Mouse (Mus musculus): ENCODE results near the gene Hist1h4a. TPM values are rescaled to one million over a fixed set of nuclear protein-coding genes. Genes with fewer than 3 reads are reported as not detected.
"Not testable (repeated sequence)": the region's sequence is repeated elsewhere in the genome, so short reads cannot be mapped to it uniquely, and the experiment has no call there.

Hist1h4a gene
- 1.1 and 1.2 TPM in 2 replicates for polyA plus RNA-seq (2016; fragmentation: Nextera tagmentation; extraction: Ambion mirVana)

DNA sequence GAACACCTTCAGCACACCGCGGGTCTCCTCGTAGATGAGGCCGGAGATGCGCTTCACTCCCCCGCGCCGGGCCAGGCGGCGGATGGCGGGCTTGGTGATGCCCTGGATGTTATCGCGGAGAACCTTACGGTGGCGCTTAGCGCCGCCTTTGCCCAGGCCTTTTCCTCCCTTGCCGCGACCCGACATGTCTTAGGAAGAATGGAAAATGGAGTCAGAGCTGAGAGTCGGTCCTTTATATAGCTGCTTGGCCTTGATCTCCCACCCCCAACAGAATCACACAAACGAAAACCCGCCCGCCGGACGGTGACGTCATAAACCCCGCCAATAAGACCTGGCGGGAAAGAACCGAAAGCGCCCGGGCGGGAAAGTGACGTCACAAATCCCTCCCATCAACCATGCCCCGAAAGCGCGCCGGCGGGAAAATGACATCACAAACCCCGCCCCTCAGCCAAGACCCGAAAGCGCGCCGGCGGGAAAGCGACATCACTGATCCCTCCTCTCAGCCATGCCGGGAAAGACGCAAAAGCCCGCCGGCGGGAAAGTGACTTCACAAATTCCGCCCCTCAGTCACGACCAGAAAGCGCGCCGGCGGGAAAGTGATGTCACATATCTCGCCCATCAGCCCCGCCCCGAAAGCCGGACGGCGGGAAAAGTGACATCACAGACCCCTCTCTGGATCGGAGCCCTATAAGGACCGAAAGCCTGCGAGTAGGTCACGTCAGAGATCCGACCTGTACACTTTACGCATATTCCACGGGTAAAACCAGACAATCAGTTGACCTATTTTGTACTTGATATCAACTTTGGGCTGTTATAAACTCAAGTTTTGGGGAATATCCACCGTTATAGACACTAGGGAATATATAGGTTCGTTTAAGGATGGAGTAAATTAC is at the start of gene Hist1h4a:
Gene Hist1h4a (minus strand): TSS at position 259 of the 893 bp plus-strand sequence.
- Histone ChIP-seq H3K27ac (peak within 1 kb of the TSS; percentile 98), H3K27me3 (no peaks in the 10 kb centered on the region), H3K4me2 (replicated peaks) (peak within 1 kb of the TSS; percentile 86), H3K9me3 (no peaks in the 10 kb centered on the region), H3K4me3 (peak within 1 kb of the TSS; percentile 43), H3K4me1 (peaks cover 14% of the 10 kb centered on the region), H3K9ac (peak within 1 kb of the TSS; percentile 56), H3K36me3 (no peaks in the 10 kb centered on the region)
- peak; percentile 68 for ATAC-seq (ENCODE audit: insufficient number of reproducible peaks, insufficient read depth, low FRiP score, low TSS enrichment)
- under 1% methylated on average over 67 of the region's 72 CpGs for WGBS

DNA sequence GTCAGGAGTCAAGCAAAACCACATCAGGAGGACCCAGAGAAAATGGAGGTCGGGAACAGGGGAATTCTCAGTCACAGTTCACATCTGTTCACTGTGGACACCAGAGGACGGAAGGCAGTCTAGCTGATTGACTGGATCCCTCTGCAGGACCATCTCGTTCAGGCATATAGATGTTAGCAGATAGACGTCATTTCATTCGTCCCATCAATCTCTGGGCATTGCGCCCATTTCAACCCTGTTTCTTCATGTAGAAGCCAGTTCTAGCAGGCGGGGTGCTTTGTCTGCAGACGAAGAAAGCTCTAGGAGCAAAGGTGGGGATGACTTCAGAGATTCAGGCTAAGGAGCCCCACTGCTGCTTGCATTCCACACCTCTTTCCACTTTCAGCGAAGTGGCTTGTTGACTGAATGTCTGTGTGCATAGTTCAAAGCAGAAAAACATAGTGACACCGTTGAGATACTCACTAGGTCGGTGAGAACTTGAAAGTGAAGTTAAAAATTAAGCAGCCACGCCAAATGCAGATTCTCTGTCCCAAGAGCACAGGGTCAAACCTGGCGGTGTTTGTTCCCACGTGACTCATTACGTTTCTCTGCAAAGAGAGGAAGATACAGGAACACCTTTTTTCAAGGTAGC is 45.5 kb upstream of the Hist1h4a start, which contains the start of gene Slc17a2:
Gene Slc17a2 (plus strand): TSS at position 572 of the 631 bp plus-strand sequence.
- Histone ChIP-seq H3K9me3 (no peaks in the 10 kb centered on the region), H3K4me2 (replicated peaks) (no peak within 1 kb of the TSS), H3K27me3 (no peaks in the 10 kb centered on the region), H3K4me3 (no peak within 1 kb of the TSS), H3K9ac (no peak within 1 kb of the TSS), H3K36me3 (no peaks in the 10 kb centered on the region), H3K4me1 (no peaks in the 10 kb centered on the region), H3K27ac (no peak within 1 kb of the TSS)
- no peak for ATAC-seq (ENCODE audit: insufficient number of reproducible peaks, insufficient read depth, low FRiP score, low TSS enrichment)
- 89% methylated on average over 15 of the region's 15 CpGs for WGBS

DNA sequence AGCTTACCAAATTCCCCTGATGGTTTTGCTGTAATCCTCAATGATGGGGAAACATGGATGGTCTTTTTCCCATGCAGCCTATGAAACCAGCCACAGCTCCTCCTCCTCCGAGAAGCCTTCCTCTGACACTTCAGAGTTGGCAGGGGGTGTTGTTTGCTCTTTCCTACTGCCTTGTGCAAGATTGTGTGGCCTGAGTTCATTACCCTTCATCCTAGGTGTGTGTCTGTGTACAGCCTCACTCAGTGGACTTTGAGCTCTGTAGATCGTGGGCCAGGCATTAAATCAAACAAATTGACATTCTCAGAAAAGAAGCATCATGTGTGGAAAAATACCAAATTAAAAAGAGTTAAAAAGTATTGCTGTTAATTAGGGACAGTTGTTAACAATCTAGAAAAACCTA is 43.5 kb upstream of the Hist1h4a start:
- H3K4me1 ChIP-seq = no peaks in the 10 kb centered on the region
- H3K9me3 ChIP-seq = no peaks in the 10 kb centered on the region
- 80% methylated on average over 2 of the region's 2 CpGs for WGBS
- ATAC-seq (ENCODE audit: insufficient number of reproducible peaks, insufficient read depth, low FRiP score, low TSS enrichment) = no peak
- H3K27ac ChIP-seq = no peak overlapping the region
- H3K36me3 ChIP-seq = no peaks in the 10 kb centered on the region
- H3K4me3 ChIP-seq = no peak overlapping the region
- H3K9ac ChIP-seq = no peak overlapping the region
- H3K27me3 ChIP-seq = no peaks in the 10 kb centered on the region
- H3K4me2 ChIP-seq (replicated peaks) = no peak overlapping the region

DNA sequence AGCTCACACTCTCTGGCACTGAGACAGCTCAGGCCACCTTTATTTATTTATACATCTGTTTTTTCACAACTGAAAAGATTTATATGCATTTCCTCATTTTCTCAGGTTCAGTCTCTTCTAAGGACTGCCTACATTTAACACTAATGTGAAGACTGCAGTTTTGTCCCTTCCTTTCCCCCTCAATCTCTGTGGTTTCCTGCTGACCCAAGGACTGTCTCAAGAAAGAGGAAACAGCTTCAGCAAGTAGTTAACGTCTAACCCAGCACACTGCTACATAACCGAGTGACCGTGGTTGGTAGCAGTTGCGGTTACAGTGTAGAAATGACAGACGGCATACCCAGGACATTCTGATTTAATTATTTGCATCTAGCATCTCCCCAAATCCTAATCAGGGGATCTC is 38.4 kb upstream of the Hist1h4a start:
- Histone ChIP-seq H3K4me1 (peaks cover 6% of the 10 kb centered on the region; the same call in 1 of the 2 replicates), H3K9me3 (no peaks in the 10 kb centered on the region), H3K27ac (no peak overlapping the region), H3K27me3 (no peaks in the 10 kb centered on the region), H3K4me3 (no peak overlapping the region), H3K36me3 (no peaks in the 10 kb centered on the region), H3K4me2 (replicated peaks) (no peak overlapping the region), H3K9ac (no peak overlapping the region)
- 53% methylated on average over 5 of the region's 5 CpGs for whole genome bisulfite sequencing
- ATAC-seq (ENCODE audit: insufficient number of reproducible peaks, insufficient read depth, low FRiP score, low TSS enrichment) = no peak

DNA sequence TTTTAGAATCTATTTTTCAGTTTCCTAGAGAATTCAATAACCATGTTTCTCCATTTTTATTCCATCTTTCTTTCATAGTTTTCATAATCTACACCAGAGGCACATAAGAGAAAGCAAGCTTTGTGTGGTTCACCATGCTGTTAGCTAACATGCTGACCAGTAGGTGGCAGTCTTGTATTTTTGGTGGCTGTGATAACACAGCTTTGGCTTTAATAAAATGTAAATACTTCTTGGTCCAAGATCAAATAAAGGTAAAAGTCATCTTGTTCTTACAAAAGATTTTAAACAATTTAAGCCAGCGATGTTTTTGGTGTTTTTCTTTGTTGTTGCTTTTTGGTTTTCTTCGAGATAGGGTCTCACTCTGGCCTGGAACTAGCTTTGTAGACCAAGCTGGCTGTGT is 31.5 kb upstream of the Hist1h4a start:
- H3K9me3 ChIP-seq = no peaks in the 10 kb centered on the region
- no peak overlapping the region for H3K27ac ChIP-seq
- no peaks in the 10 kb centered on the region for H3K27me3 ChIP-seq
- WGBS = 46% methylated on average over 2 of the region's 2 CpGs
- no peaks in the 10 kb centered on the region for H3K4me1 ChIP-seq
- ATAC-seq (ENCODE audit: insufficient number of reproducible peaks, insufficient read depth, low FRiP score, low TSS enrichment) = no peak
- no peak overlapping the region for H3K9ac ChIP-seq
- H3K36me3 ChIP-seq = no peaks in the 10 kb centered on the region
- H3K4me2 ChIP-seq (replicated peaks) = no peak overlapping the region
- H3K4me3 ChIP-seq = no peak overlapping the region

DNA sequence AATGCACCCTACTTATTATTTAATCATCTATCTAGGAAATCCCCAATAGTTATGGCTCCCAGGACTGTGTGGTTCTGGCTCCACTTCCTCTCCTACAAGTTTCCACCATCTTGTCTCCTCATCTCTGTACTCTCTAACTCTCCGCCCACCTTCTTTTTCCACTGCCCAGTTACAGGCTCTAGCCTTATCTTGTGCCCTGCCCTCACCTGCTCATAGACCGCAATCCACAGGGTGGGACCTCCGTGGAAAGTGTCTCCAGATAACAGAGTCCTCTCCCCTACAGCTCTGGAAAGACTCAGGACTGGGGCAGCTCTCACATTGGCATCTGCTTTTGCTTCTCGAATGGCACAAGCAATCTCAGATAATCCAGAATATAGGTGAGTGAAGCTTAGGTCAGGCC is 18.0 kb upstream of the Hist1h4a start:
- Histone ChIP-seq H3K4me2 (replicated peaks) (no peak overlapping the region), H3K27me3 (no peaks in the 10 kb centered on the region), H3K4me3 (no peak overlapping the region), H3K36me3 (no peaks in the 10 kb centered on the region), H3K9me3 (no peaks in the 10 kb centered on the region), H3K4me1 (no peaks in the 10 kb centered on the region), H3K9ac (no peak overlapping the region), H3K27ac (no peak overlapping the region)
- no peak for ATAC-seq (ENCODE audit: insufficient number of reproducible peaks, insufficient read depth, low FRiP score, low TSS enrichment)
- 86% methylated on average over 4 of the region's 4 CpGs for WGBS

DNA sequence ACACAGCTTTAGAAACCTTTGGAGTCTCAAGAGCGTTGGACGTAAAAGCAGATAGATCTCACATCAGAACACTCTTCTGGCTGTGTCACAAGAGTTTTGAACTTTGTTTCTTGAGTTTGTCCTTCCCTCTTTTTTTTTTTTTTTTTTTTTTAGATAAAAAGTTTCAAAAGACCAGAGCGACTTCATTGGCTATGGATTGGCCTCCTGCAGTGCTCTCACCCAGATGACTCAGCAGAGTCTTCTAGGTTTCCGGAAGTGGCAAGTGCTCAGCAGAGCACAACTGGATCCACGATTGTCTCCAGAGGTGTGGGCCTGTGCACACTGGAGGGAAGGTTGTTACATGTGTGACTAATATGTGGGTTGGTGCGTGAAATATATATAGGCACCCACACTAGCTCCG is 17.3 kb upstream of the Hist1h4a start:
- H3K9me3 ChIP-seq = no peaks in the 10 kb centered on the region
- no peak for ATAC-seq (ENCODE audit: insufficient number of reproducible peaks, insufficient read depth, low FRiP score, low TSS enrichment)
- no peaks in the 10 kb centered on the region for H3K4me1 ChIP-seq
- H3K4me2 ChIP-seq (replicated peaks) = no peak overlapping the region
- H3K4me3 ChIP-seq = no peak overlapping the region
- H3K27me3 ChIP-seq = no peaks in the 10 kb centered on the region
- H3K9ac ChIP-seq = no peak overlapping the region
- 91% methylated on average over 7 of the region's 7 CpGs for whole genome bisulfite sequencing
- no peaks in the 10 kb centered on the region for H3K36me3 ChIP-seq
- no peak overlapping the region for H3K27ac ChIP-seq

DNA sequence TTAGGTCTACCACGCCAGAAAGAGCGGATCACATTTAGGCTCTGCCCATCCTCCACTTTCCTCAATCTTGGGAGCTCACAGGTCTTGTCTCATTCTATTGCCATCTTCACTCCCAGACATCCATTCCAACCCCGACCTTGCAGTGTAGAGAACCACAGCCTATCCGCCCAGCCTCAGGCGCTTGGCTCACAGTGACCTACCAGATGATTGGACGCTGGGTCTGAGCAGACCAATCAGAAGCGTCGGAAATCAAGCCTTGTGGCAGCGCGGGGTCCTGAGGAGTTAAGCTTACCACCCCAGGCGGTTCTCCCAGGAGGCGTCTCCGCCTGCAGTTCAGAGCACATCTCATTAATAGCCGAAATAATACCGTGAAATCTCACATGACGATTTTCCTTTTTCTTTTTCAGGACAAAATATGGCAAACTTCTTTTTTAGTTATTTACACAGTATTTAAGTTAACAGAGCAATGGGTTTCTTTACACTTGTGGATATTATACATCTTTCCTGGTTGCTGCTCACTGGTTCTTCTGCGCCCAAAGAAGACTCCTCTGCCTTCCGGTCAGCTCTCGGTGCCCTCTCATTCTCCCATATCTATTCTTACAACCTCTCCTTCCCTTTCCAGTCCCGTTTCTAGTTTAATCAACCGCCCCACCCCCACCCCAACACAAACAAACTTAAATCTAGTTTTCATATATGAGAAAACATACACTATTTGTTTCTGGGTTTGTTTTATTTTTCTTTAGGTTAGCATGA is 11.7 kb upstream of the Hist1h4a start:
- 24% methylated on average over 21 of the region's 21 CpGs for WGBS
- H3K9ac ChIP-seq = no peak overlapping the region
- no peak overlapping the region for H3K27ac ChIP-seq
- H3K36me3 ChIP-seq = no peaks in the 10 kb centered on the region
- peak; percentile 84; the same call in 1 of the 2 replicates for ATAC-seq (ENCODE audit: insufficient number of reproducible peaks, insufficient read depth, low FRiP score, low TSS enrichment)
- peaks cover 3% of the 10 kb centered on the region; the same call in 1 of the 2 replicates for H3K4me1 ChIP-seq
- no peaks in the 10 kb centered on the region for H3K9me3 ChIP-seq
- H3K27me3 ChIP-seq = no peaks in the 10 kb centered on the region
- H3K4me2 ChIP-seq (replicated peaks) = peak overlapping the region; percentile 31
- H3K4me3 ChIP-seq = no peak overlapping the region

DNA sequence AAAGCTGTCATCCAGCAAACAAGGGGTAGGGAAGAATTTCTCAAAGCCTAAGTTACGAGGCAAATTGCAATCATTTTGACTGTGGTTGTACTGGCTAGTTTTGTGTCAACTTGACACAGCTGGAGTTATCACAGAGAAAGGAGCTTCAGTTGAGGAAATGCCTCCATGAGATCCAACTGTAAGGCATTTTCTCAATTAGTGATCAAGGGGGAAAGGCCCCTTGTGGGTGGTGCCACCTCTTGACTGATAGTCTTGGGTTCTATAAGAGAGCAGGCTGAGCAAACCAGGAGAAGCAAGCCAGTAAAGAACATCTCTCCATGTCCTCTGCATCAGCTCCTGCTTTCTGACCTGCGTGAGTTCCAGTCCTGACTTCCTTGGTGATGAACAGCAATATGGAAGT is 8.6 kb upstream of the Hist1h4a start, which contains the start of gene Trim38:
Gene Trim38 (plus strand): TSS at position 301 of the 400 bp plus-strand sequence.
- H3K4me3 ChIP-seq; H3K4me2 ChIP-seq (replicated peaks); H3K9me3 ChIP-seq; H3K36me3 ChIP-seq; H3K27ac ChIP-seq; ATAC-seq (ENCODE audit: insufficient number of reproducible peaks, insufficient read depth, low FRiP score, low TSS enrichment); H3K4me1 ChIP-seq; H3K27me3 ChIP-seq; H3K9ac ChIP-seq: not testable (repeated sequence)
- WGBS = 77% methylated on average over 2 of the region's 2 CpGs

DNA sequence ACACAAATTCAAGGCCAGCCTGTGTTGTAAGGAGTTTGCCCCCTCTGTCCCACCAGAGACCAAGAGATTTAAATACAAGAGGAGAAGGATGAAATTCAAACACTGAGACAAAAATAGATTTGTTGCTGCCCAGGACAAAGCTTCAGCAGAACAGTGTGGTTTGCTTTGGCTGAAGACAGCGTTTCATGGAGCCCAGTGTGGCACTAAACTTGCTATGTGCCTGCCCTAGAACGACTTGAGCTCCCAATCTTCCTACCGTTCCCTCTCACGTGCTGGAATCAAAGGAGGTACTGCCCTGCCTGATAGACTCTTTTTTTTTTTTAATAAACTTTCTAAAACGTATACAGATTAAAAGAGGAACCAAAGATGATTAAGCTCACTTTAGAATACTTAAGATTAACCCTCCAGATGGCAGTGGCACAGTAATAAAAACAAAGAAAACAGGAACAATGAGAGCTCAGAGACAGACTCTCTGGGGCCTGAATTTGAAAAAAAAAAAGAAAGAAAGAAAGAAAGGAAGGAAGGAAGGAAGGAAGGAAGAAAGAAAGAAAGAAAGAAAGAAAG is 7.9 kb upstream of the Hist1h4a start:
- no peak for ATAC-seq (ENCODE audit: insufficient number of reproducible peaks, insufficient read depth, low FRiP score, low TSS enrichment)
- H3K4me2 ChIP-seq (replicated peaks) = no peak overlapping the region
- 56% methylated on average over 5 of the region's 5 CpGs for WGBS

DNA sequence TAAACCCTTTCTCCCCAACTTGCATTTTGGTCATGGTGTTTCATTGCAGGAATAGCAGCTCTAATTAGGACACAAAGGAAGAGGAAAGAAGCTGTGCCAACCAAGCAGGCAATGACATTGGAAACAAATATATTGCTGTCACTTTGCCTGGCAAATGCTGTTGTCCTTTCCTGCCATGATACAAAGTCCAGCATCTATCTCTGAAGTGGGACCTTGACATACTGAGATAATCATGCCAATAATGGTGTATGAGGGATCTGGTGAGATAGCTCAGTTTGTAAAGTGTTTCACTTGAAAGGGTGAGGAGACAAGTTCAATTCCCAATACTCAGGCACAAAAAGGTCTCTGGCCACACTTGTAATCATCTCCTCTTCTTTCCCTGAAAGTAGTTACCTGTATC is 5.7 kb upstream of the Hist1h4a start:
- H3K9me3 ChIP-seq = no peaks in the 10 kb centered on the region
- no peak overlapping the region for H3K4me3 ChIP-seq
- no peaks in the 10 kb centered on the region for H3K36me3 ChIP-seq
- no peak for ATAC-seq (ENCODE audit: insufficient number of reproducible peaks, insufficient read depth, low FRiP score, low TSS enrichment)
- no peak overlapping the region for H3K27ac ChIP-seq
- H3K4me2 ChIP-seq (replicated peaks) = no peak overlapping the region
- H3K9ac ChIP-seq = no peak overlapping the region
- H3K4me1 ChIP-seq = peaks cover 7% of the 10 kb centered on the region; the same call in 1 of the 2 replicates
- no peaks in the 10 kb centered on the region for H3K27me3 ChIP-seq

More for the DNA sequence above, 7.9 kb upstream of the Hist1h4a start:
- H3K4me1 ChIP-seq = peaks cover 11% of the 10 kb centered on the region; the same call in 1 of the 2 replicates
- no peaks in the 10 kb centered on the region for H3K27me3 ChIP-seq
- H3K9me3 ChIP-seq = no peaks in the 10 kb centered on the region
- no peak overlapping the region for H3K27ac ChIP-seq
- no peaks in the 10 kb centered on the region for H3K36me3 ChIP-seq
- no peak overlapping the region for H3K4me3 ChIP-seq
- no peak overlapping the region for H3K9ac ChIP-seq

All from embryonic facial prominence, embryonic 12.5 days (tissue).